Mouse (Mus musculus) c-Kit-negative CD71-positive TER-119-positive erythroid progenitor cells, embryonic 14.5 days (primary cell): ENCODE measurements around the gene Nt5dc2.

ENCODE experiments used
- DNase-seq: peaks from one replicate; pipeline ENCODE4 v3.0.0-alpha.2; 2013; ENCODE audit warnings: low read depth, low spot score

The Nt5dc2 gene

DNA sequence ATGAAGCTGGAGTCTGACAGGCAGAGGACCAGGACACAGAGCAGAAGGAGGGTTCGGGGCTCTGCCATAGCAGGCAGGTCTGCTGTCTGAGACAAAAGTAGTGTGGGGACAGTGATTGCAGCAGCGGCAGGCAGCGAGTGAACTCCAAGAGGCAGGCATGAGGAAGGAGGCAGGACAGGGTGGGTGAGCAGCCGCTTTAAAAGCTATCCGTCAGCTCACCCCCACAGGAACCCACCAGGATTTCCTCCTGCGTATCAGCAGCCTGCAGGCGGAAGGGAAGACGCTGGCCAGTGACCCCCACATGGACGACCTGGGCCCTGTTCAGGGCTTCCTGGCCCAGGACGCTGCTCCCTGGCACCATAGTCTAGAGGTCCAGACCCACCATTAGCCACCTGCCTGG is 37.6 kb downstream of the Nt5dc2 start, which contains the start of gene Stab1:
TSS of gene Stab1 (minus strand) at position 217 of the 400 bp plus-strand sequence.
- DNase-seq = no peak

DNA sequence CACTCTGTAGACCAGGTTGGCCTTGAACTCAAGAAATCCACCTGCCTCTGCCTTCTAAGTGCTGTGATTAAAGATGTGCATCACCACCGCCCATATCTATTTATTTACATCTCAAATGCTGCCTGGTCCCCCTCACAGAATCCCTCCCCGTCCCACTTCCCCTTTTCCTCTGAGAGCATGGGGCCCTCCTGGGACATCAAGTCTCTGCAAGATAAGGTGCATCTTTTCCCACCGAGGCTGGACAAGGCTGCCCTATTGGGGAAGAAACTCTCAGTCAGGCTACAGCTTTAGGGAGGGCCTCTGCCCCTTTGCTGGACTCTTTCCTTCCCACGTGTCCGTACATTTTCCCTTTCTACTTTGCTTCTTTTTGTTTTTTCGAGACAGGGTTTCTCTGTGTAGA is 38.7 kb downstream of the Nt5dc2 start:
- no peak for DNase-seq

DNA sequence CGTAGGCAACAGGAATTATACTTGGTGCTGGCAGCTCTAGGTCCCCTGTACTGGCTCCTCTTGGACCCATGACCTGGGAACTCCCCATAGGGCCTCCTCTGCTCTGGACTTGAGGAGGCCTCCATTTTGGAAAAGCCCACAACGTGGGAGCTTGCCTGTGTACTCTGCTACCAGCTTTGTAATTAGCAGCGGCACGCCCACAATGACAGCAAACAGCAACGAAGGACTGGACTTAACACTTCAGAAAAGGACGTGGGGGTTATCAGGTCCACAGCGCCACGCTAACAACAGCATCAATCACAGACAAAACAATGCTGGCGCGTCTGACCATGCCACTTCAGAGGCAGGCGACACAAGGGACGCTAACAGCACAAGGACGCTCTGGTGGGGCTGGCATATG is 40.1 kb downstream of the Nt5dc2 start:
- DNase-seq = no peak

DNA sequence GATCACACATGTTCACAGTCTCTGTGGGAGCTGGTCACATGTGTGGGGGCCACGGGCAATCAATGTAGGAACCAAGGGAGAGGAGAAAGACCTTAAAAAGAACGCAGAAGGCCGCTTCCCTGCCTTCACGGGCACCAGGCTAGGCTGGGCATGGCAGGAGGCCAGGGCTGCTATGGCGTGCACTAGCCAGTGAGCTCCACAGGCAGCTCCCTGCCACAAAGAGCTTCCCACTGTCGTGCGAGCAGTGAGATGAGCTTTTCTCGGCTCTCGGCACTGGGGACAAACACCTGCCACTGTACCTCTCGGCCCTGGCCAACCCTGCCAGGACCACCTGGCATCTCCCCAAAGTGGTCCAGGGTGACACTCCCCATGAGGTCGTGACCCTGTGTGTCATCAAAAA is 40.5 kb downstream of the Nt5dc2 start:
- DNase-seq = no peak

DNA sequence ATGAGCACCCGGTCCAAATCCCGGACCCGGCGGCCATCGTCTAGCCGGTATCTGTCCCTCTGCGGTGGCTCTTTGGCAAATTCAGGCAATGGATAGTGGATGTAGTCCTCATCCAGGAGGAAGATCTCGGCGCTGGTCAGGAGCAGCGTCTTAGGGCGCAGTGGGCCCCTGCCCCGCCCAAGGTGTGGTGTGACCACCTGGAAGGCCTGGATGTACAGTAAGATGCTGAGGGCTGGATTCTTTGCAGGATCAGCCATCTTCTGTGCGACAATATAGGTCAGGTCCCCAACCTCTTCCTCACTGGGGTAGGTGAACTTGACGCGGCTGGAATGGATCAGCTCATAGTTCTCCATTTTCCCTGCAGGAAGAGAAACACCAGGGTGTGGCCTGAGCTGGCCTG is 41.0 kb downstream of the Nt5dc2 start:
- DNase-seq = no peak

DNA sequence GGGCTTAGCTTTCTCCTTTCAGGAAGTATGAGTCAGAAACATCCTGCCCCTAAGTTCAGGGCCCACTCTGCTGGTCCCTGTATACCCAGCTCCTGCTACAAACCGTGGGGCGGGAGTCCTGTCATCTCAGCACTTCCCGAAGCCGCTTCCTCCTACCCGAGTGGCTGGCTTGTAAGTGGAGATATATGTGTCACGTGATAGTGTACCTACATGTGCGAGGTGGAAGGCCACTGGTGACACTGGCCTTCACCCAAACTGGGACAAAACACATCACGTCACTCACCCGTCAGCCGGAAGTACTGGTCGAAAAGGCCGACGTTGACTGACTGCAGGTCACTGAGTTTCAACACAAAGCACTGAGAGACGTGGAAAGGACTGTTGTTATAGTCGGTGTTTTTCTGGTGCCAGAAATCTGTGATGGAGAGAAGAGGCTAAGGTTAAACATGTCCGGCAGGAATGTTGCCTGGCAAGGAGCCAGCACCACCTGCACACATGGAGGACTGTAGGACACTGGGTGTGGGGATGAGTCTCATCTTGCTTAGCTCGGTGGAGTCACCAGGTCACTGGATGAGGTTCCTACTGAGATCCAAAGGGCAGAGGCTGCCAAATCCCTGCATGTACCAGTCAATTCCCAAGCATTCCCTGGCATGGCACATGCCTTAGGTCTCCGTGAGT is 42.1 kb downstream of the Nt5dc2 start:
- no peak for DNase-seq

DNA sequence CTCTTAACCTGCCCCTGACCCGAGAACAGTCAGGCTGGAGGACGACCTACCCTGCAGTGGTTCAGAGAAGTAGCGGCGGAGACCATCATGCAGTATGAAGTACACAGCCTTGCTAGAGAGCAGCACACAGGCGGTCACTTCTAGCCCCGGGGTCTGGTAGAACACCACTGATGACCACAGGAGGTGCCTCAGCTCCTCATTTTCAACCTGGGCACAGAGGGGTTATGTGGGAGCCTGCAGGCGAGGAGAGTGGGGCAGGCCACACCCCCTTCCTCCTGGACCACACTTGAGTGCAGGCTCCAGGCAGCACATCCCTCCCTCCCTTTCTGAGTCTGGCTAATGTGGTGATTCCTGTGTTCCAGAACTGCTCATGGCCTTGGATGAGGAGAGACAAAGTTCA is 42.7 kb downstream of the Nt5dc2 start:
- DNase-seq = no peak

DNA sequence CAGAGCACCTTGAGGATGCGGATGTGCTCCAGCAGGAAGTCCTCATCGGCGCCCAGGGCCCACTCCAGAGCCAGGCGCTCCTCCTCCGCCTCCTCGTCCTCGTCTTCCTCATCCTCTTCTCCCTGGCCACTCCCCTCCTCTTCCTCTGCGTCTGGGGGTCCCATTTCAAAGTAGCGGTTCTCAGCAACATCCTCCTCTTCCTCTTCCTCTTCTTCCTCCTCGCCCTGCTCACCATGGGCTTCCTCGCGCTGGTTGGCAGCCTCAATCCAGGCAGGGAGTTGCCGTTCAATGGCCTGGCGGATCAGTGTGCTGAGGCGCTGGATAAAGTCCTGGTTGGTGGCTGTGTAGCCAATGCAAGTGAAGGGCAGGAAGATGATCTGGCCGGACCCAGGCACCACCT is 46.4 kb downstream of the Nt5dc2 start:
- DNase-seq = no peak

DNA sequence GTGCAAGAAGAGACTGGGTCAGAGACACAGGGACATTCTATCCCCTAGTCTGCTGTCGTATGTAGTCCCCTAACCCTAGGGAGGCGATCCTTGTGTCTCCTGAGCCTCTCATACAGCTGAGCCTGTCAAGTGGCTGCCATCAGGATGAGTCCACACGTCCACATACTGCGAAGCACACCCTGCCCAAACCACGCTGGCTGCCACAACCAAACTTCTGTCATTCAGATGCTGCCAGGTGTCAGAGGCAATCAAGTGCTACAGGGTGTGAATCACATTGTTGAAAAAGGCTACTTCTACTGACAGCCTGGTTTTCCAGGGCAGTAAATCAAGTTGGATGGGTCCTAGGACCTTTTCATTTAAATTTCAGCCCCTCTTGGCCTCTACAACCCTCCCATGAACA is 46.9 kb downstream of the Nt5dc2 start:
- DNase-seq = no peak

DNA sequence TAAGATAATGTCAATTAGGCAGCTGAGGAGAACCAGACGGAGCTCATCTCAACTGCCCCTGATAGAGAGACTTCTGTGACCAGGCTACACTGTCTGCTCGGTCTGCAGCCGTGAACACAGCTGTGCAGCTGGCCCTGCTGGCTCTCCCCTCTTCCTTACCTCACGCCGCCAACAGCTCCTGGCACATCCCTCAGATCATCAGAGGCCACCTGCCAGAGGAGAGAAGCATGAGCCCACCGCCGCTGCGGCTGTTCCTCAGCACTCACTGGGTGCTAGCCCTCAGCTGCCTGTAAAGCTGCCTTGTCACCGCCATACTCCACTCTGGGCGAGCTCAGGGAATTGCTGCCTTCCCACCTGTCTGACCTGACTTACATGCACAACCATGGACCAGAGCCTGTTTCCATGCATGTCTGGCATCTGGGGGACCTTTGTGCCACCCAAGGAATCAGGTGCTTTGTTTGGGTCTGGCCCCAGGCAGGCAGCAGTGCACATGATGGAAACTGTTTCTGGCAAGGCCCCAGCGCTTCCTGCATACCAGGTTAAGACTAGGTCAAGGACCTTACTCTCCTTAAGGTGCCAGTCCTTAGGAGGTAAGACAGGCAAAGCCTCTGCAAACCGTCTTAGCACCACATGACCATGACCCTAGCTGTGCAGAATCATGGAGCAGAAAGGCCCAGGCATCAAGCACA is 49.0 kb downstream of the Nt5dc2 start:
- DNase-seq = no peak

DNA sequence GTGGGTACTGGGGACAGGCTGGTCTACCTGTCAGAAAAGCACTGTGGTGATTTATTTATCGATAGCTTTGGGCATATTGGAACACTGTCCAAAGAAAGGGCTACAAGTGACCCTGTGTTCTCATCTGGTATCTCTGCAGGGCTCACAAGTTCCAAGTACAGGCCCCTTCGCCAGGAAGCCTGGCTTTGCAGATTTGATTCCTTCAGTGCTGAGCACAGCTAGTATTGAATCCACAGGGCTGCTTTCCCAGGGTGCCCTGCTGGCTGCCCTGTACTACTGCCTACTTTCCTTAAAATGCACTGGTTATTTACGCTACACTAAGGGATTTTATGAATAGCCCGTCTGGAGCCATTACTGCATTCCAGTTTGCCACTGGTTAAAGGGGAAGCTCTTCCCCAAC is 50.7 kb downstream of the Nt5dc2 start:
- DNase-seq = no peak

DNA sequence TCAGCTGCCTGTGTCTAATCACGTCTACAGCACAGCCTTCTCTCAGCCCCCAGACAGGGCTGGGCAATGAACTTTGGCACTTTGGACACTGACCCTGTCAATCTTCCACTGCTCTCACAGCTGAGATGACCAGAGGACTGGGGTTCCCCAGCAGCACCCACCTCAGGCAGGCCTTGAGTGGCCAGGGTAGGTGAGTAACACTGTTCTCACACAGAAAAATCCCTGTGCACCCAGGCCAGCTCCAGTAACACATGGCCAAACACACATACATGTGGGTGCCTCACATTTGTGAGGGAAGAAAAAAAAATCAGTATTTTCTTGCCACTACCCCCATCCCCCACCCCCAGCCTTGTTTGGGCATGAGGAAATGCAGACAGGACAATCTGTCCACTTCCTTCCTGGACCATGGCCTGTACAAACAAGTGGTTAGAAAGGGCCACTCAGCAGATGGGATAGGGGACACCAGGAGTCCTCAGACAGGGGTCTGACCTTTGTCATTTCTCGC is 52.0 kb downstream of the Nt5dc2 start:
- no peak for DNase-seq

DNA sequence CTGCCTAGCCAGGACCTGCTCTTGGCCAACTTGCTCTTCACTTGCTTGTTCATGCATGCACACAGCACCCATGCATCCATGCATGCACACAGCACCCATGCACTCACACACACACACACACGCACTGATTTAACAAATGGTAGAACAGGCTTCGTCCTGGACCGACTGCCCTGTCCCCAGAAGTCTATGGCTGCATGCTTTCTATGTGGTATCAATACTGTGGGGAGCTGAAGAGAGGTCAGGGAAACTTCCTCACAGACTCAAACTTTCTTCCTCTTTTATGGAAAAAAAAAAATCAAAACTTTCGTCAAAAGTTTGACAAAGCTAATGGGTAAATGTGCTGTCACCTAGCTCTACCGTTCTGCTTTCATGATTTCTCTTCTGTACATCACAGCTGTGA is 52.7 kb downstream of the Nt5dc2 start:
- no peak for DNase-seq

DNA sequence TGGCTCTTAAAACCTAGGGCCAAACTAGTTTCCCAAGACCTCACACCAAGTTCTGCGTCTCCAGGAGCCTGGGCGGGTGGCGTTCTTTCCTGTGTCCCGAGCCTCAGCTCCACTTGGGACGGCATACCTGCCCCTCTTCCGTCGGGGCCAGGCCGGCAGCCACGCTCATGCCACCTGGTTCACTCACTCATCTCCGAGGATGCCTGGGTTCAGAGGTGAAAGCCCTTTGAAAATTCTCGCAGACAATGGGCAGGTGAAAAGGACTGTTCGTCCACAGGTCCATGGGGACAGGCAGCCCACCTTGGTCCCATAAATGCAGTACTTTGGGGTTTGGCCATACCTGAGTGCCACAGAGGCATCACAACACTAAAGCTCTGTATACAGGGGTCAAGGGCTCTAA is 53.3 kb downstream of the Nt5dc2 start:
- DNase-seq = no peak

DNA sequence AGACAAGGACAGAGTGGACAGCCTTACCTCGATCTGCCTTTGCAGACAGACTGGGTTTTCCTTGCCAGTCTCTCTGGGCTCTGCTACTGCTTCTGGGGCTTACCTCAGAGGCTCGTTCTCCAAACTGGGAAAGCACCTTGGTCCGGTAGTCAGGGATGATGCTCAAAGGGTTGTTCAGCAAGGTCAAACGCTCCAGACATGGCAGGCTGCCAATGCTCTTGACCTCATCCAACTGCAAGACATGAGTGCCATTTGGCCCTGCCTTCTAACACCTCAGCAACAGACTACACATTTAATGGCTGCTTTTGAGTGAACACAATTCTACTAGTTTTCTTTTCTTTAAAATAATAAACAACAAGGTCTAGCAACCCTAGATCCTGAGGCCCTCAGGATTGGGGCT is 55.8 kb downstream of the Nt5dc2 start:
- DNase-seq = no peak
